Mouse (Mus musculus): ENCODE measurements at regions not wholly inside any gene's neighbourhood (a gene's known extent, or its start where the extent isn't known, plus 50 kb on each side); places are given as distances from the start of the nearest gene placed in this dataset.
"Not testable (repeated sequence)": the region's sequence is repeated elsewhere in the genome, so short reads cannot be mapped to it uniquely, and the experiment has no call there.

GRCm38 (mm10) chr4:71431245-71431929 is 326.4 kb downstream of the Gm11232 start:
- intact Hi-C loops (cut with DNase I): no loop called here
- no peak for DNase-seq

- intact Hi-C loops (cut with DNase I); DNase-seq: not testable (repeated sequence)
Measured at GRCm38 (mm10) chr4:71422121-71422520, 335.6 kb downstream of the Gm11232 start.

- intact Hi-C loops (cut with DNase I): no loop called here
- no peak for DNase-seq
Measured at GRCm38 (mm10) chr4:71409867-71410266, 347.9 kb downstream of the Gm11232 start.

- intact Hi-C loops (cut with DNase I): no loop called here
- DNase-seq: no peak
Measured at GRCm38 (mm10) chr4:71390444-71390843, 367.3 kb downstream of the Gm11232 start.

GRCm38 (mm10) chr4:71369276-71369675 is 388.5 kb downstream of the Gm11232 start:
- no peak for DNase-seq

GRCm38 (mm10) chr4:71363761-71364160 is 394.0 kb downstream of the Gm11232 start:
- DNase-seq: no peak
- intact Hi-C loops (cut with DNase I): no loop called here

More at GRCm38 (mm10) chr4:71369276-71369675, 388.5 kb downstream of the Gm11232 start:
- intact Hi-C loops (cut with DNase I): no loop called here

- intact Hi-C loops (cut with DNase I): no loop called here
- DNase-seq: no peak
Measured at GRCm38 (mm10) chr4:71357626-71358025, 400.1 kb downstream of the Gm11232 start.

- intact Hi-C loops (cut with DNase I): no loop called here
- no peak for DNase-seq
Measured at GRCm38 (mm10) chr4:71356714-71357113, 401.1 kb downstream of the Gm11232 start.

GRCm38 (mm10) chr4:71356310-71356709 is 401.5 kb downstream of the Gm11232 start:
- intact Hi-C loops (cut with DNase I): no loop called here

GRCm38 (mm10) chr4:71351880-71352279 is 405.9 kb downstream of the Gm11232 start:
- DNase-seq: no peak
- intact Hi-C loops (cut with DNase I): no loop called here

More at GRCm38 (mm10) chr4:71356310-71356709, 401.5 kb downstream of the Gm11232 start:
- DNase-seq: no peak

GRCm38 (mm10) chr4:71343068-71343467 is 414.7 kb downstream of the Gm11232 start:
- no peak for DNase-seq
- intact Hi-C loops (cut with DNase I): no loop called here

GRCm38 (mm10) chr4:71338582-71338981 is 419.2 kb downstream of the Gm11232 start:
- intact Hi-C loops (cut with DNase I): no loop called here
- DNase-seq: no peak

GRCm38 (mm10) chr4:71332672-71333071 is 425.1 kb downstream of the Gm11232 start:
- no peak for DNase-seq
- intact Hi-C loops (cut with DNase I): no loop called here

GRCm38 (mm10) chr4:71332018-71332417 is 425.7 kb downstream of the Gm11232 start:
- peak in 1 of 2 experiments; percentile 3 for DNase-seq
- intact Hi-C loops (cut with DNase I): no loop called here

- intact Hi-C loops (cut with DNase I): no loop called here
Measured at GRCm38 (mm10) chr4:71316605-71317004, 441.2 kb downstream of the Gm11232 start.

GRCm38 (mm10) chr4:71307176-71307612 is 450.6 kb downstream of the Gm11232 start:
- intact Hi-C loops (cut with DNase I): no loop called here
- no peak for DNase-seq

More at GRCm38 (mm10) chr4:71316605-71317004, 441.2 kb downstream of the Gm11232 start:
- DNase-seq: no peak

- intact Hi-C loops (cut with DNase I): no loop called here
- no peak for DNase-seq
Measured at GRCm38 (mm10) chr4:71306690-71307089, 451.1 kb downstream of the Gm11232 start.

- intact Hi-C loops (cut with DNase I): not testable (repeated sequence)
- DNase-seq: peak; percentile 9 to 12
Measured at GRCm38 (mm10) chr4:71295716-71296115, 462.0 kb downstream of the Gm11232 start.

GRCm38 (mm10) chr4:71291741-71292149 is 466.0 kb downstream of the Gm11232 start:
- peak; percentile 2 to 11 for DNase-seq
- intact Hi-C loops (cut with DNase I): no loop called here

- peak; percentile 5 to 17 for DNase-seq
- intact Hi-C loops (cut with DNase I): not testable (repeated sequence)
Measured at GRCm38 (mm10) chr4:71291111-71291740, 466.5 kb downstream of the Gm11232 start.

- DNase-seq: no peak
- intact Hi-C loops (cut with DNase I): no loop called here
Measured at GRCm38 (mm10) chr4:71283147-71283546, 474.6 kb downstream of the Gm11232 start.

GRCm38 (mm10) chr4:71279710-71280109 is 478.1 kb downstream of the Gm11232 start:
- intact Hi-C loops (cut with DNase I): no loop called here
- no peak for DNase-seq
